Mouse (Mus musculus) spleen, postnatal 0 days (tissue): Measurements from ENCODE around the gene Uggt1. TPM values are rescaled to one million over a fixed set of nuclear protein-coding genes. Genes with fewer than 3 reads are reported as not detected.

Experiments
- polyA plus RNA-seq: library from polyadenylated mRNA; unstranded; fragments of >200 nt; fragmentation: Nextera tagmentation; extraction: Ambion mirVana; gene quantifications from 2 replicates; pipeline ENCODE4 v1.2.1, GENCODE M21; 2015

Gene Uggt1
- polyA plus RNA-seq, result 20.7 and 25.7 TPM in 2 replicates

GRCm38 (mm10) chr1:36244058-36244827 lies at the start of gene Uggt1:
Gene Uggt1, minus strand, starts transcription at chr1:36244720.

GRCm38 (mm10) chr1:36274455-36274854 lies 29.9 kb upstream of the Uggt1 start, which contains the start of gene Neurl3:
Gene Neurl3, minus strand, starts transcription at chr1:36274679.

Other genes starting within 250 kb of the Uggt1 start
- gene Hs6st1, start 176.3 kb downstream of the Uggt1 start, polyA plus RNA-seq, result 10.8 and 11.4 TPM in 2 replicates
- gene Neurl3, start 30.0 kb upstream of the Uggt1 start, polyA plus RNA-seq, result 8.4 and 9.5 TPM in 2 replicates
- gene Arid5a, start 63.0 kb upstream of the Uggt1 start, polyA plus RNA-seq, result 8.3 and 10.4 TPM in 2 replicates
- 15.3 and 16.2 TPM in 2 replicates for gene Kansl3, start 124.5 kb upstream of the Uggt1 start, polyA plus RNA-seq
- 0.10 and 0.16 TPM in 2 replicates for gene Fer1l5, start 127.6 kb upstream of the Uggt1 start, polyA plus RNA-seq
- 14.2 and 15.4 TPM in 2 replicates for gene Lman2l, start 200.6 kb upstream of the Uggt1 start, polyA plus RNA-seq
- gene Cnnm4, start 226.9 kb upstream of the Uggt1 start, polyA plus RNA-seq, result 4.3 and 6.3 TPM in 2 replicates